Mouse (Mus musculus) stomach, embryonic 16.5 days (tissue): ENCODE data around the gene Stx16. TPM values are rescaled to one million over a fixed set of nuclear protein-coding genes. Genes with fewer than 3 reads are reported as not detected.

Experiments used
- ATAC-seq: fragments of 200-750 bp; cut with Nextera tagmentation; 2 replicates; pipeline ENCODE4 v1.8.0; 2017; ENCODE audit warnings: moderate number of reproducible peaks, moderate TSS enrichment; ENCODE audit not compliant: insufficient read depth, low FRiP score
- H3K27ac ChIP-seq: fragments of 300-500 bp; sonication (generic); 2 replicates; pipeline ENCODE4 v1.5.1; 2014; ENCODE audit warnings: low read length
- H3K27me3 ChIP-seq: fragments of 300-500 bp; sonication (generic); 2 replicates; pipeline ENCODE4 v1.6.1; 2014; ENCODE audit warnings: low read length, control low read depth, mixed read lengths; ENCODE audit not compliant: control insufficient read depth, insufficient read depth
- H3K36me3 ChIP-seq: fragments of 300-500 bp; sonication (generic); 2 replicates; pipeline ENCODE4 v1.6.1; 2014; ENCODE audit warnings: low read length; ENCODE audit not compliant: control insufficient read depth, insufficient read depth
- H3K4me1 ChIP-seq: fragments of 300-500 bp; sonication (generic); 2 replicates; pipeline ENCODE4 v1.6.1; 2014; ENCODE audit warnings: low read length, control low read depth, mixed read lengths; ENCODE audit not compliant: control insufficient read depth, insufficient read depth
- H3K4me2 ChIP-seq: fragments of 300-500 bp; sonication (generic); 2 replicates; pipeline ENCODE4 v1.6.1; 2014; ENCODE audit warnings: low read depth, low read length, mixed read lengths
- H3K4me3 ChIP-seq: fragments of 300-500 bp; sonication (generic); replicated peaks from 2 replicates; pipeline ENCODE4 v1.5.1; 2014; ENCODE audit warnings: mild to moderate bottlenecking, low read length
- H3K9ac ChIP-seq: fragments of 300-500 bp; sonication (generic); 2 replicates; pipeline ENCODE4 v1.6.1; 2014; ENCODE audit warnings: low read length
- H3K9me3 ChIP-seq: fragments of 300-500 bp; sonication (generic); replicated peaks from 2 replicates; pipeline ENCODE4 v1.6.1; 2016; ENCODE audit warnings: low read length, control low read depth; ENCODE audit not compliant: control insufficient read depth
- WGBS: fragments of 180-500 bp; shearing (Covaris S2); extraction: QIAGEN DNeasy Blood & Tissue Kit; methylation state at CpG from one replicate; pipeline ENCODE4 v1.1.7; 2014; 5-methylcytosine and 5-hydroxymethylcytosine counted together
- polyA plus RNA-seq: library from polyadenylated mRNA; unstranded; fragments of >200 nt; fragmentation: Nextera tagmentation; extraction: Ambion mirVana; gene quantifications from 2 replicates; pipeline ENCODE4 v1.2.1, GENCODE M21; 2015

Stx16 gene
- polyA plus RNA-seq, 1 experiment from 2014 or later, result 12.8 TPM

DNA sequence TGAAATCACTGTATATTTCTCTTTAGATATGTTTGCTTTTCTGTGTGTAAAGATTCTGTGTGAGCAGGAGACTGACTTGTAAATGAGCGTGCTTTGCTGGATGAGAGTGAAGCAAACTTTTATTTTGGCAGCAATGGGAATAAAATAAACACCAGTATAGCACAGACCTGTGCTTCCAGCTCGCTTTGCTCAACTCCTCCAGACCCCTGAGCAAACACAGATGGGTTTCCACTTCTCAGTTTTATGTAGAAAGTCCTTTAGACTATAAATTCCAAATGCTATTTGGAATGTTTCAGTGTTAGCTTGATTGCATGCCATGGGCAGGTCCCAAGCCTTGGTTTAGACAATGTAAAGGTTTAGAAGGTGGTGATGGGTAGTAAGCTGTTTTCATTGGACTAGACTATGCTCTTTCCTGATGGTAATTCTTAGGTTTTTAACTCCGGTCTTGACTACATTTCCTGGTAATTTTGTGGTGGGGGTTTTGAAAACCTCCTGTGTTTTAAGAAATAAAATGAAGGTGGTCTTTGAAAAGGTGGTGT, 6.3 kb downstream of the Stx16 start:
- H3K27ac ChIP-seq, result peak overlapping the region; percentile 48
- no peak; the same call in 1 of the 2 replicates for ATAC-seq
- WGBS, result 36% methylated on average over 3 of the region's 3 CpGs

DNA sequence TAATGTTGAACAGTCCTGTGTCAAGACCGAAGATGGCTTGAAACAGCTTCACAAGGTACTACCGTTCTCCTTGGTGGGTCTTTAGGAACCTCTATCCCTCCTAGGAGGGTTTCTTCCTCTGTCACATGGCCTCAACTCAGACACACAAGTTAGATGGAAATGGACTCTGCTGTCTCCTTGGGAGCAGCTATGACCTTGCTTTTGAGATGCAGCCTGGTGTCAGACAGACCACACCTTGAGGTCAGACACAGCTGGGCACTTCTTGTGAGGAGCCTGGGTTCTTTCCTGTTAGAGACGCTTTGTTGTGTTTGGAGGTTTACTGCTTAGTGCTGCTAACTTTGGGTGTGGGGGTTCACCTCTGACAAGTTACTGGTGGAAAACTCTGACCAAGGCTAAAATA, 19.0 kb downstream of the Stx16 start:
- H3K4me2 ChIP-seq, result no peak overlapping the region
- H3K9ac ChIP-seq, result no peak overlapping the region
- no peaks in the 10 kb centered on the region for H3K4me1 ChIP-seq
- H3K4me3 ChIP-seq, result no peak overlapping the region
- no peaks in the 10 kb centered on the region for H3K27me3 ChIP-seq
- 92% methylated on average over 3 of the region's 3 CpGs for WGBS
- H3K9me3 ChIP-seq, result no peaks in the 10 kb centered on the region
- H3K27ac ChIP-seq, result no peak overlapping the region
- H3K36me3 ChIP-seq, result peaks cover 19% of the 10 kb centered on the region
- ATAC-seq, result no peak

More for the DNA sequence above, 6.3 kb downstream of the Stx16 start:
- Histone ChIP-seq H3K9me3 (no peaks in the 10 kb centered on the region), H3K4me1 (peaks cover 25% of the 10 kb centered on the region), H3K27me3 (no peaks in the 10 kb centered on the region), H3K9ac (no peak overlapping the region), H3K36me3 (no peaks in the 10 kb centered on the region), H3K4me2 (no peak overlapping the region), H3K4me3 (no peak overlapping the region)

DNA sequence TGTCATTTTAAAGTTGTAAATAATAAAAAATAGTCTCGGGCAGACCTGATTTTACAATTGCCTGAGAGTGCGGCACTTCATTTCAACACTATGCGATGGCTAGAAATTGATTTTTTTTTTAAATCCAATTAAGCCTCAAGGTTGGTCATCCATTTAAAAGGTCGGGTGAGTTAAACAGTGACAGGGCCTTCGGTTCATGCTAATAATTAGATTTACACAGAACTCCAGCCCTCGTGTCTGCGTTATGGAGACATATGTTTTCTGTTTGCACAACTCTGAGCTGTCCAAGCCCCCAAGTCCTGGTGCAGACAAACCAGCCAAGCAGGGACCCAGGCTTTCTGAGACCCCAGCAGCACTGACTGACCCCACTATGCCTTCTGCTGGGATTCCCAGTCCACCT, 26.3 kb downstream of the Stx16 start:
- WGBS, result 61% methylated on average over 7 of the region's 7 CpGs
- no peak overlapping the region for H3K27ac ChIP-seq

GRCm38 (mm10) chr2:174103527-174103926, 27.4 kb downstream of the Stx16 start:
- Histone ChIP-seq H3K27ac (no peak overlapping the region), H3K27me3 (no peaks in the 10 kb centered on the region), H3K4me3 (no peak overlapping the region), H3K4me2 (no peak overlapping the region), H3K9me3 (no peaks in the 10 kb centered on the region), H3K9ac (no peak overlapping the region), H3K36me3 (peaks cover 5% of the 10 kb centered on the region; the same call in 1 of the 2 replicates), H3K4me1 (peaks cover 2% of the 10 kb centered on the region; the same call in 1 of the 2 replicates)
- 77% methylated on average over 4 of the region's 4 CpGs for WGBS
- ATAC-seq, result no peak

More for the DNA sequence above, 26.3 kb downstream of the Stx16 start:
- Histone ChIP-seq H3K27me3 (no peaks in the 10 kb centered on the region), H3K4me1 (peaks cover 2% of the 10 kb centered on the region; the same call in 1 of the 2 replicates), H3K9ac (no peak overlapping the region), H3K4me2 (no peak overlapping the region), H3K9me3 (no peaks in the 10 kb centered on the region), H3K4me3 (no peak overlapping the region), H3K36me3 (peaks cover 8% of the 10 kb centered on the region; the same call in 1 of the 2 replicates)
- no peak for ATAC-seq

DNA sequence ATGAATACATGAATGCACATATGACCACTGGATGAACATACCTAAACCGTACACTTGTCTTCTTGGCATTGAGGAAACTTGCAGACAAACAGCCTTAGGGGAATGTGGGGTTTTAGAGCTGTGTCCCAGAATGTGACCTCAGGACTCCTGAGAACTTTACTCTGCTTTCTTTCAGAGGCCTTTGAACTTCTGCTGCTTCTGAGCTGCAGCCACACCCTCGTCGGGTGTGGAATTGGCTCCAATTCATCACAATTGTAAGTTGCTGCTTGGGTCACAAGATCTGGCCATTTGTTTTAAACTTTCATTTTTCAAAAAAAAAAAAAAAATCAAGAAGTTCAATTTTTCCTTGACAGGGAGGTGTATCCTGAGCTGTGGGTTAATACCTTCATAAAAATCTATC, 31.3 kb downstream of the Stx16 start:
- Histone ChIP-seq H3K9me3 (no peaks in the 10 kb centered on the region), H3K27me3 (no peaks in the 10 kb centered on the region), H3K4me1 (peaks cover 15% of the 10 kb centered on the region), H3K9ac (no peak overlapping the region), H3K36me3 (no peaks in the 10 kb centered on the region), H3K4me2 (no peak overlapping the region), H3K4me3 (no peak overlapping the region), H3K27ac (no peak overlapping the region)
- WGBS, result 48% methylated on average over 3 of the region's 3 CpGs
- ATAC-seq, result no peak

DNA sequence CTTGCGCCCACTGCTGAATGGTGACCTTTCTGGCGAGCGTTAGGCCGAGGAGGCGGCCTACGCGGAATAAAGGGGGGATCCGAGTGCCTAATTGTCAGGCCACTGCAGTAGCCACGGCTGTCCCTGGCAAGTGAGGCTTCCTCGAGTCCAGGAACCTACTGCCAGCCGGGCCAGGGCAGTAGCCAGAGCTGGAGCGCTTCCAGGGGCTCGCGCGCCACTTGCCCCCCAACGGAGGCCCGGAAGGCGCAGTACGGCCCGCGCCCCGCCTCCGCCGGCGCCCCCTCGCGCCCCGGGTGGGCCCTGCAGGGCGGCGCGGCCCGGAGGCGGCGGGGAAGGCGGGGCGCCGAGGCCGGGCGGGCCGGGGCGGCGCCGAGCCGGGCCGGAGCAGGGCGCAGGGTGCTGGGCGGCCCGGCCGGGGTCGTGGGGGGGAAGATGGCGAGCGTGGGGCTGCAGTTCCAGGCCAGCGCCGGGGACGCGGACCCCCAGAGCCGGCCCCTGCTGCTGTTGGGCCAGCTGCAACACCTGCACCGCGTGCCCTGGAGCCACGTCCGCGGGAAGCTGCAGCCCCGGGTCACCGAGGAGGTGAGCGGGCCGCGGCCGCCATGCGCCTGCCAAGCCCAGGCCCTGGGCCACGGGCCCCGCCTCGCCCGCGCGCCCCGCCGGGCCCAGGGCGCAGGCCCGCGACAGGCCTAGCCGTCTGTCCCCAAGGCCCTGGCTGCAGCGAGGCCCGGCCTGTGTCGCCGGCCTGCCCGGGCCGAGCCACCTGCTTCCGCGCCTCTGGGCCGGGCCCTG, 34.1 kb downstream of the Stx16 start, which contains the start of gene Npepl1:
Gene Npepl1, plus strand, starts transcription at position 359 of the 792 bp plus-strand sequence.
- no peaks in the 10 kb centered on the region for H3K9me3 ChIP-seq
- no peaks in the 10 kb centered on the region for H3K27me3 ChIP-seq
- H3K4me2 ChIP-seq, result peak within 1 kb of the TSS; percentile 95
- 3% methylated on average over 76 of the region's 90 CpGs for WGBS
- H3K36me3 ChIP-seq, result no peaks in the 10 kb centered on the region
- peak within 1 kb of the TSS; percentile 97 for H3K9ac ChIP-seq
- H3K4me3 ChIP-seq, result peak within 1 kb of the TSS; percentile 62
- H3K4me1 ChIP-seq, result peaks cover 15% of the 10 kb centered on the region
- peak; percentile 92 for ATAC-seq
- H3K27ac ChIP-seq, result peak within 1 kb of the TSS; percentile 39

GRCm38 (mm10) chr2:174110783-174111549, 34.9 kb downstream of the Stx16 start:
- H3K27me3 ChIP-seq, result no peaks in the 10 kb centered on the region
- peak overlapping the region; percentile 97 for H3K9ac ChIP-seq
- H3K4me2 ChIP-seq, result peak overlapping the region; percentile 95
- peak; percentile 28 for ATAC-seq
- peak overlapping the region; percentile 62 for H3K4me3 ChIP-seq
- WGBS, result 44% methylated on average over 33 of the region's 33 CpGs
- no peaks in the 10 kb centered on the region for H3K36me3 ChIP-seq
- H3K4me1 ChIP-seq, result peaks cover 15% of the 10 kb centered on the region
- H3K9me3 ChIP-seq, result no peaks in the 10 kb centered on the region
- peak overlapping the region; percentile 39 for H3K27ac ChIP-seq

DNA sequence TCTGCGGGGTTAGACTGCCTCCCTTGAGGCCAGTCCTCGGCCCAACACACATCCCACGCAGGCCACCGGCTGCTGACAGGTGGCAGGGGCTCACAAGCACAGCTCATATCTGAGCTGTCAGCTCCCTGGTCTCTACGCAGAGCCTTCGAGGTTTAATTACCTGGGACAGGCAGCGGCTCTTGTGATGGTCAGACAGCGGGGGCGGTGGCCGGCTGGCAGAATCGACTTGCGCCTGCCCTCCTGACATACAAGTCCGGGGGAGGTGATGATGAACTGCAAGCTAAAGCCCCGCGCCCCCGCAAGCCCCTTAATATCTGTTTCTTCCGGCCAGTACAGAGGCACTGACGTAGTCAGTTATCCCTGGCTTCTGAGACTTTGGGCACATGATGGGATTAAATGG, 36.8 kb downstream of the Stx16 start:
- WGBS, result 79% methylated on average over 18 of the region's 18 CpGs
- H3K27ac ChIP-seq, result no peak overlapping the region
- no peaks in the 10 kb centered on the region for H3K27me3 ChIP-seq
- no peaks in the 10 kb centered on the region; the same call in 1 of the 2 replicates for H3K36me3 ChIP-seq
- peaks cover 12% of the 10 kb centered on the region for H3K4me1 ChIP-seq
- no peaks in the 10 kb centered on the region for H3K9me3 ChIP-seq
- no peak overlapping the region for H3K4me2 ChIP-seq
- H3K4me3 ChIP-seq, result no peak overlapping the region
- no peak overlapping the region for H3K9ac ChIP-seq
- no peak for ATAC-seq
